Mouse (Mus musculus): ENCODE measurements around the gene Lct.

DNA sequence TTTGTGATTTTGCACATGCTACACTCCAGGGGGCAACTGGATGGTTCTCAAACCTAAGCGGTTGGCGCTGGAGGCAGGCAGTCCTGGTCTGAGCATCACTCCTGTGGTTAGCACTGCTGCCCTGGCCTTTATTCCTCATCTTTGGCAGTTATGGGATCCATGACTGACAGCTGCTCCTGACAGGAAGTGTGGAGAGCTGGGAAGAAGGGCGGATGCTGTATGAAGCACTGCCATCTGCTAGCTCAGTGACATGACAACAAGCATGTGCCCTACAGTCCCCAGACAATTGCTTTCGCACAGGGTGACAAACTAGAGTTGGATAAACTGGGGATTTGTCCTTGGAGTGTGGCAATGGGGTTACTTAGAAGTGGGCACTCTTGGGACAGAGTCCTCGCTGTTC is 37.8 kb downstream of the Lct start:
- TF ChIP-seq CTCF (IDR thresholded peaks at IDR 0.05; ENCODE audit: low read depth) (no peak), EP300 (IDR thresholded peaks at IDR 0.05; ENCODE audit: low read depth) (no peak)

All from liver, embryonic 14.5 days (tissue).